26 mouse cellular contexts compared by ENCODE assay signal in genomic region chr9:97311614-97312013, GRCm38 (mm10). TPM values are rescaled to one million over a fixed set of nuclear protein-coding genes. Genes with fewer than 3 reads are reported as not detected.
DNase-seq lines count a peak whose midpoint lies in the region; ATAC-seq lines count a peak whose summit lies in the region.
"Had no signal": no experiment of that assay in that cellular context is flagged by ENCODE, and none has a peak within 500 bp of the region (broad histone marks: within the 10 kb centered on the region; RNA-seq: fewer than 3 reads in every experiment).

No protein-coding gene starts in this region.

- no peak overlapping the region for H3K4me3 ChIP-seq in heart, embryonic 11.5 days (ENCODE audit: low read depth, low read length)
- H3K4me3 ChIP-seq: embryonic facial prominence, embryonic 15.5 days; erythroblast, embryonic 14.5 days; forebrain, embryonic 10.5 days; gastrocnemius, adult 2 months; heart, adult 2 months; heart, embryonic 13.5 days; hindbrain, embryonic 15.5 days had no signal

- no peaks in the 10 kb centered on the region for H3K4me1 ChIP-seq in heart, embryonic 11.5 days (ENCODE audit: control insufficient read depth, insufficient read depth, low read length)
- H3K4me1 ChIP-seq: embryonic facial prominence, embryonic 15.5 days; forebrain, embryonic 10.5 days; hindbrain, embryonic 15.5 days had no signal

- ATAC-seq in heart, embryonic 11.5 days (replicated peaks; ENCODE audit: insufficient number of reproducible peaks, low FRiP score, low TSS enrichment) = no peak
- ATAC-seq: CD4-positive, CD25-positive, alpha-beta regulatory T cell, adult 4 months; forebrain, embryonic 14.5 days; intestine, embryonic 16.5 days had no signal

- no peaks in the 10 kb centered on the region for H3K27me3 ChIP-seq in heart, embryonic 11.5 days (ENCODE audit: control insufficient read depth, insufficient read depth, low read length)
- H3K27me3 ChIP-seq: embryonic facial prominence, embryonic 15.5 days; hindbrain, embryonic 15.5 days had no signal

- H3K27ac ChIP-seq in heart, embryonic 11.5 days (ENCODE audit: low read depth, low read length) = no peak overlapping the region
- H3K27ac ChIP-seq: embryonic facial prominence, embryonic 15.5 days; forebrain, embryonic 10.5 days; gastrocnemius, adult 2 months; heart, adult 2 months; heart, embryonic 13.5 days; hindbrain, embryonic 15.5 days had no signal

- WGBS in heart, embryonic 11.5 days (ENCODE audit: insufficient replicate concordance) = 83% methylated on average over 7 of the region's 7 CpGs

- H3K9me3 ChIP-seq in heart, embryonic 11.5 days (replicated peaks; ENCODE audit: control insufficient read depth, low read length) = no peaks in the 10 kb centered on the region
- H3K9me3 ChIP-seq: embryonic facial prominence, embryonic 15.5 days; forebrain, embryonic 10.5 days; hindbrain, embryonic 15.5 days had no signal

- H3K36me3 ChIP-seq in heart, embryonic 11.5 days (ENCODE audit: control insufficient read depth, insufficient read depth, low read length) = no peaks in the 10 kb centered on the region
- H3K36me3 ChIP-seq: embryonic facial prominence, embryonic 15.5 days; forebrain, embryonic 10.5 days; heart, embryonic 13.5 days; hindbrain, embryonic 15.5 days had no signal

- no peak overlapping the region for H3K4me2 ChIP-seq in heart, embryonic 11.5 days
- H3K4me2 ChIP-seq: embryonic facial prominence, embryonic 15.5 days; heart, embryonic 13.5 days; hindbrain, embryonic 15.5 days had no signal

- DNase-seq in heart, adult 11 months = peak; percentile 18
- peak; percentile 1 to 30 for DNase-seq in urinary bladder, postnatal 4 days (ENCODE audit: low spot score in 2 of 2)
- no peak for DNase-seq in urinary bladder, adult 18-20 months (ENCODE audit: low spot score in 2 of 2)
- DNase-seq in NIH3T3 (ENCODE audit: low read depth) = peak; percentile 12
- DNase-seq in adrenal gland, adult 2 months = no peak
- no peak for DNase-seq in gastrocnemius, postnatal 25 days
- DNase-seq: adrenal gland, postnatal 25 days; cerebellum, adult 2 months; cerebellum, postnatal 10 days; gastrocnemius, adult 2 months; heart, adult 2 months; heart, postnatal 36 days had no signal

- H3K9ac ChIP-seq in heart, embryonic 11.5 days (ENCODE audit: low read depth, low read length) = no peak overlapping the region
- H3K9ac ChIP-seq: embryonic facial prominence, embryonic 15.5 days; heart, embryonic 13.5 days; hindbrain, embryonic 15.5 days had no signal

RNA-seq across cellular contexts. Expression of gene Trim42, which starts 58.1 kb away (rescaled TPM):
- polyA plus RNA-seq in heart, embryonic 11.5 days (2014; fragmentation: Nextera tagmentation; extraction: Ambion mirVana) = not detected in 2 replicates
- not detected for total RNA-seq in adrenal gland, adult 2 months (2021)
- not detected in 2 replicates for polyA plus RNA-seq in adrenal gland, adult 2 months (2012; rRNA removed)
- total RNA-seq in gastrocnemius, postnatal 25 days (2021) = not detected
- total RNA-seq: adrenal gland, adult 18-20 months; adrenal gland, postnatal 25 days; gastrocnemius, adult 2 months; gastrocnemius, postnatal 4 days; heart, adult 2 months; heart, postnatal 36 days had no signal
- polyA plus RNA-seq: CD4-positive, CD25-positive, alpha-beta regulatory T cell, adult 4 months; cerebellum, adult 2 months; embryonic facial prominence, embryonic 11.5 days; embryonic facial prominence, embryonic 15.5 days; erythroblast, embryonic 14.5 days; forebrain, embryonic 10.5 days; forebrain, embryonic 14.5 days; heart, adult 2 months; heart, embryonic 13.5 days; heart, postnatal 0 days; hindbrain, embryonic 11.5 days; hindbrain, embryonic 15.5 days; intestine, embryonic 16.5 days had no signal

Comparison
In these comparisons a context has a peak if more than half of its experiments do, and no peak if none do; other contexts are left out.
1. DNase-seq: peak in heart, adult 11 months (single experiment), urinary bladder, postnatal 4 days (2 of 2) and NIH3T3 (single experiment); none in urinary bladder, adult 18-20 months (0 of 2), adrenal gland, adult 2 months (single experiment) and gastrocnemius, postnatal 25 days (single experiment).